Mouse (Mus musculus) kidney, adult 2 months (tissue): ENCODE data around the gene Pum1. TPM values are rescaled to one million over a fixed set of nuclear protein-coding genes. Genes with fewer than 3 reads are reported as not detected.

Experiments
- DNase-seq: peaks from one replicate; pipeline ENCODE4 v3.0.0; 2021
- H3K27ac ChIP-seq: fragments of 200-500 bp; 2 replicates; pipeline ENCODE4 v1.5.1; 2012; ENCODE audit warnings: low read depth, low read length, control low read depth, inconsistent platforms; ENCODE audit not compliant: insufficient read depth
- H3K27me3 ChIP-seq: fragments of 200-500 bp; replicated peaks from 2 replicates; pipeline ENCODE4 v1.6.1; 2012; ENCODE audit warnings: mild to moderate bottlenecking, moderate library complexity, low read length, inconsistent platforms; ENCODE audit not compliant: control insufficient read depth, insufficient read depth
- H3K36me3 ChIP-seq: fragments of 200-500 bp; 2 replicates; pipeline ENCODE4 v1.6.1; 2012; ENCODE audit warnings: mild to moderate bottlenecking, moderate library complexity, low read length, inconsistent platforms; ENCODE audit not compliant: control insufficient read depth, insufficient read depth
- H3K4me1 ChIP-seq: fragments of 200-500 bp; 2 replicates; pipeline ENCODE4 v1.6.1; 2011; ENCODE audit warnings: low read length; ENCODE audit not compliant: control insufficient read depth, insufficient read depth
- H3K4me3 ChIP-seq: fragments of 200-500 bp; 2 replicates; pipeline ENCODE4 v1.5.1; 2011; ENCODE audit warnings: mild to moderate bottlenecking, low read depth, low read length, control low read depth; ENCODE audit not compliant: insufficient read depth
- CTCF ChIP-seq: fragments of 200-500 bp; conservative IDR thresholded peaks from 2 replicates; pipeline ENCODE4 v1.5.1; 2011; ENCODE audit warnings: low read depth, mild to moderate bottlenecking, control low read depth, low read length, moderate library complexity, mixed read lengths; ENCODE audit not compliant: insufficient read depth, insufficient read length
- POLR2A ChIP-seq: fragments of 200-500 bp; IDR thresholded peaks from one replicate; pipeline ENCODE4 v1.6.1; 2011; ENCODE audit warnings: low read depth, low read length, control low read depth
- WGBS: fragments of 180-500 bp; shearing (Covaris S2); methylation state at CpG from one replicate; pipeline ENCODE4 v1.1.7; 2018; 5-methylcytosine and 5-hydroxymethylcytosine counted together
- polyA plus RNA-seq: library from polyadenylated mRNA; depleted of rRNA; stranded (reverse); fragments of >200 nt; gene quantifications from 2 replicates; pipeline ENCODE4 v1.2.3, GENCODE M21; 2012

The Pum1 gene
- polyA plus RNA-seq, 1 experiment = 45.9 TPM

- H3K36me3 ChIP-seq = no peaks in the 10 kb centered on the region
- no peak for TF ChIP-seq POLR2A
- TF ChIP-seq CTCF = no peak
- no peaks in the 10 kb centered on the region for H3K4me1 ChIP-seq
- WGBS = 84% methylated on average over 3 of the region's 3 CpGs
- no peak for DNase-seq
- no peak overlapping the region for H3K27ac ChIP-seq
- no peaks in the 10 kb centered on the region for H3K27me3 ChIP-seq
- no peak overlapping the region for H3K4me3 ChIP-seq
These were observed 147.7 kb downstream of the Pum1 start for GRCm38 (mm10) chr4:130810845-130811244.

GRCm38 (mm10) chr4:130811385-130811784 is 148.3 kb downstream of the Pum1 start:
- no peaks in the 10 kb centered on the region for H3K4me1 ChIP-seq
- 61% methylated on average over 7 of the region's 7 CpGs for WGBS
- H3K4me3 ChIP-seq = no peak overlapping the region

GRCm38 (mm10) chr4:130813958-130814357 is 150.8 kb downstream of the Pum1 start:
- 63% methylated on average over 2 of the region's 2 CpGs for WGBS
- no peaks in the 10 kb centered on the region for H3K36me3 ChIP-seq

More at GRCm38 (mm10) chr4:130811385-130811784, 148.3 kb downstream of the Pum1 start:
- no peaks in the 10 kb centered on the region for H3K27me3 ChIP-seq
- no peak overlapping the region for H3K27ac ChIP-seq
- no peak for TF ChIP-seq POLR2A
- no peak for TF ChIP-seq CTCF
- no peak for DNase-seq
- no peaks in the 10 kb centered on the region for H3K36me3 ChIP-seq

GRCm38 (mm10) chr4:130814742-130815330 is 151.7 kb downstream of the Pum1 start:
- Histone ChIP-seq H3K4me1 (no peaks in the 10 kb centered on the region), H3K27ac (no peak overlapping the region), H3K4me3 (no peak overlapping the region), H3K27me3 (no peaks in the 10 kb centered on the region), H3K36me3 (no peaks in the 10 kb centered on the region)
- no peak for DNase-seq
- WGBS = 72% methylated on average over 8 of the region's 8 CpGs
- TF ChIP-seq CTCF = no peak
- no peak for TF ChIP-seq POLR2A

More at GRCm38 (mm10) chr4:130813958-130814357, 150.8 kb downstream of the Pum1 start:
- no peaks in the 10 kb centered on the region for H3K4me1 ChIP-seq
- H3K4me3 ChIP-seq = no peak overlapping the region
- no peaks in the 10 kb centered on the region for H3K27me3 ChIP-seq
- TF ChIP-seq CTCF (no peak), POLR2A (no peak)
- DNase-seq = no peak
- no peak overlapping the region for H3K27ac ChIP-seq

GRCm38 (mm10) chr4:130815860-130816259 is 152.7 kb downstream of the Pum1 start:
- H3K27me3 ChIP-seq = no peaks in the 10 kb centered on the region
- H3K4me1 ChIP-seq = no peaks in the 10 kb centered on the region
- H3K36me3 ChIP-seq = no peaks in the 10 kb centered on the region
- no peak overlapping the region for H3K4me3 ChIP-seq
- H3K27ac ChIP-seq = no peak overlapping the region
- no peak for TF ChIP-seq CTCF
- TF ChIP-seq POLR2A = no peak
- WGBS = 83% methylated on average over 8 of the region's 8 CpGs
- DNase-seq = no peak

GRCm38 (mm10) chr4:130819806-130820205 is 156.7 kb downstream of the Pum1 start:
- no peak for DNase-seq
- Histone ChIP-seq H3K4me1 (no peaks in the 10 kb centered on the region), H3K4me3 (no peak overlapping the region), H3K36me3 (no peaks in the 10 kb centered on the region), H3K27ac (no peak overlapping the region), H3K27me3 (no peaks in the 10 kb centered on the region)
- 82% methylated on average over 3 of the region's 3 CpGs for WGBS
- TF ChIP-seq CTCF (no peak), POLR2A (no peak)

GRCm38 (mm10) chr4:130820594-130821255 is 157.6 kb downstream of the Pum1 start:
- WGBS = 68% methylated on average over 7 of the region's 7 CpGs
- peak overlapping the region; percentile 53 for H3K27ac ChIP-seq
- H3K36me3 ChIP-seq = no peaks in the 10 kb centered on the region
- H3K27me3 ChIP-seq = no peaks in the 10 kb centered on the region
- DNase-seq = peak; percentile 46
- TF ChIP-seq CTCF = no peak
- no peaks in the 10 kb centered on the region for H3K4me1 ChIP-seq
- no peak overlapping the region for H3K4me3 ChIP-seq
